Mouse (Mus musculus) frontal cortex, postnatal 14 days (tissue): Measurements from ENCODE around the gene Zfp987.
"Not testable (repeated sequence)": the region's sequence is repeated elsewhere in the genome, so short reads cannot be mapped to it uniquely, and the experiment has no call there.

Experiments
- DNase-seq, 2 experiments: peaks; one replicate each; pipeline ENCODE4 v3.0.0; 2022; ENCODE audit warnings: low spot score in 2 of 2

Zfp987 gene

DNA sequence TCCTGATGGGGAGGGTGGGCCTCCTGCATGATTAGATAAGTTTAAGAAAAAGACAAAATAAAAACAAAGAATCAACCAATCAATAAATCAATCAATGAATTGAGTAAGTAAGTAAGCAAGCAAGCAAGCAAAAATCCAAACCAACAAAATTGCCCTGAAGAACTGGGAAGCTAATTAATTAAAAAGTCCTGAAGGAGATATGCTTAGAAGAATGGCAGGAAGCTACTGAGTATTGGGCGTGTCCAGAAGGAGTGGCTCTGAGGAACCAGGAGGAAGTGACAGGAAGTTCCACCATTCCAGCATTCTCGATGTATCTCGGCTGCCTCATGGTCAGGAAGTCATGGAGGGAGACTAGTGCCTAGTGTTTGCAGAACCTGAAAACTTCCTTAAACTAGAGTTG, at the start of gene Zfp987:
Gene Zfp987, plus strand, starts transcription at position 301 of the 400 bp plus-strand sequence.
- not testable (repeated sequence) for DNase-seq

DNA sequence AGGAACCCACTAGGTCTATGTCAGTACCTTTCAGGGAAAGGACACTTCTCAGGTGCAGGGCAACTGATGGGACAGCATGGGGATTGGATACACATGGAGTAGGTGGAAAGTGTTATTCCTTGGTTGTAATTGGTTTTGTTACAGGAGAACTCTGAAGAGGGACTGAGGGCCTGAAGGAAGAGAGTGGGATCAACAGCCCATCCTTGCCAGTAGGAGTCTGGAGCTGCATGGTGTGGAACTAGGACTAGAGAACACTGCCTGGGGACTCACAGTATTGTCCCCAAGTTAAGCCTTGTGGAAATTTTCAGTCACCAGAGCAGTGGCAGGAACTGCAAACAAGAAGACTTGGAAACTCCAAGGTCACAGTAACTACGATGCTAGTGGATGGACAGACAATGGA, 44.6 kb upstream of the Zfp987 start:
- DNase-seq, result not testable (repeated sequence)

DNA sequence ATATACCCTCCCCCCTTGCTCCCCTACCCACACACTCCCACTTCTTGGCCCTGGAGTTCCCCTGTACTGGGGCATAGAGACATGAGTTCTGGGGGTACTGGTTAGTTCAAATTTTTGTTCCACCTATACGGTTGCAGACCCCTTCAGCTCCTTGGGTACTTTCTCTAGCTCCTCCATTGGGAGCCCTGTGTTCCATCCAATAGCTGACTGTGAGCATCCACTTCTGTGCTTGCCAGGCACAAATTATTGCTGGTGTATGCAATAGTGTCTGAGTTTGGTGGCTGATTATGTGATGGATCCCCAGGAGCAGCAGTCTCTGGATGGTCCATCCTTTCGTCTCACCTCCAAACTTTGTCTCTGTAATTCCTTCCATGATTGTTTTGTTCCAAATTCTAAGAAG, 43.7 kb upstream of the Zfp987 start:
- DNase-seq, result not testable (repeated sequence)

DNA sequence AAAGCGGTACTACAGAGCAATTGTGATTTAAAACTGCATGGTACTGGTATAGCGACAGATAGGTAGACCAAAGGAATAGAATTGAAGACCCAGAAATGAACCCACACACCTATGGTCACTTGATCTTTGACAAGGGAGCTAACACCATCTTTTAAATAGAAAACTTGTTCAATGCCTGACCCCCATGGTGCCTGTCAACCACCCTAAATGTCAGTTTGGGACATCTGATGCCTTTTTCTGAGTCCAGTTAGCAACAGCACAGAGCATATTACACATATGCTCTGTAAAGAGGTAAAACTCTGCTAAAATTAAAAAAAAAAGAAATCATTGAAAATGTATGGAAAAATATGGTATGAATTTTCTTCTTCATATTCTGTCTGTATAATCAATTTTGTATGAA, 41.8 kb upstream of the Zfp987 start:
- DNase-seq, result no peak

DNA sequence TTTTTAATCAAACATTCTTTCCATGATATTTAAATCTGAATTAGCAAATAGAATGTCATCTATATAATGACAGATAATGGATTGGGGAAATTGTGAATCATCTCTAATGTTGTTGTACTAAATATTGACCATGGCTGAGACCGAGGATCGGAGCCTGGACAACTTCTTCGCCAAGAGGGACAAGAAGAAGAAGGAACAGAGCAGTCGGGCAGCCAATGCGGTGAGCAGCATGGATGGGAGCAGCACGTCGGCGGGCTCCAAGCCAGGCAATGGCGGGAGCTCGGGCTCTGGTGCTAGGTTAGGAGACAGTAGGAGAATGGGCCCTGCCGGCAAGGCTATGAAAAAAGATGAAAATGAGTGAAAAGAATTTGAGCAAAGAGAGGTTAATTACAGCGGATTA, 38.5 kb upstream of the Zfp987 start:
- not testable (repeated sequence) for DNase-seq

DNA sequence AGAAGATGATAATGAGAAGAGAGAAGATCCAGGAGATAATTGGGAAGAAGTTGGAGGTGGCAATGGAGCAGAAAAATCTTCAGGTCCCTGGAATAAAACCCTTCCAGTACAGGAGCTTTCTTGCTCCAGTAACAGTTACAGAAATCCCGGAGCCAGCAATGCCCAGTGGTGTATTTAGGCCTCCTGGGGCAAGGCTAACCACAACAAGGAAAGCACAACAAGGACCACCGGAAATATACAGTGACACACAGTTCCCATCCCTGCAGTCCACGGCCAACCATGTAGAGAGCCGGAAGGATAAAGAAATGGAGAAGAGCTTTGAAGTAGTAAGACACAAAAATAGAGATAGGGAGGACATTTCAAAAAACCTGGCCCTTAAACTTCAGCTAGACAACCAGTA, 38.0 kb upstream of the Zfp987 start:
- DNase-seq, result not testable (repeated sequence)

DNA sequence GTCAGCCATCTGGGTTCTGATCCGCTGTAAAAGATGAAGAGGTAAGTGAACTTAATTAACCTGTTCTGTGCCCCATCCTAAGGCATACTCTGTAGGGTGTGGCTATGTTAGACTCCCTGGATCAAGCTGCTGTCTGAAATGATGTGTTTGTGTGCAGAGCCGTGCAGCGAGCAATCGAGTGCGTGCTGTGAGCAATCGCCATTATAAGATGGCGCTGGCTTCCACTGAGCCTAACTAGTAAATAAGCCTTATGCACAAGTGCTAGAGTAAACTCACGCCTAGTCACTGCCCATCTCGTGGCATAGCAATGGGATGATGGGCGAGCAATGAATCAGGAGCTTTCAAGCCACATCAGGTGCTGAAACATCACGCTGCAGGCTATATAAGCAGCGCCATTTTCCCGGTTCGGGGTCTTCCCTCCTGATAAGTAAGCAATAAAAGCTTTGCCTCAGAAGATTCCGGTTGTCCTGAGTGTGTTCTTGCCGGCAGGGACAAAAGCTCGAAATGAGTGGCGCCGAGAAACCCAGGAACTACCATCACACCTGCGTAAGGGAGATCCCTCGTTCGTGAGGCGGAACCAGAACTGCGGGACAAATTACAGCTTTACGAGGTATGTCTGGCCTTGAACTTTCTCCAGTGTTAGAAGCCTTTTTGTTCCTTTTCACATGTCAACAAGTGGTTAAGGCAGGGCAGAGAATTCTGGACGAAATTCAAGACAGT, 37.0 kb upstream of the Zfp987 start:
- not testable (repeated sequence) for DNase-seq

DNA sequence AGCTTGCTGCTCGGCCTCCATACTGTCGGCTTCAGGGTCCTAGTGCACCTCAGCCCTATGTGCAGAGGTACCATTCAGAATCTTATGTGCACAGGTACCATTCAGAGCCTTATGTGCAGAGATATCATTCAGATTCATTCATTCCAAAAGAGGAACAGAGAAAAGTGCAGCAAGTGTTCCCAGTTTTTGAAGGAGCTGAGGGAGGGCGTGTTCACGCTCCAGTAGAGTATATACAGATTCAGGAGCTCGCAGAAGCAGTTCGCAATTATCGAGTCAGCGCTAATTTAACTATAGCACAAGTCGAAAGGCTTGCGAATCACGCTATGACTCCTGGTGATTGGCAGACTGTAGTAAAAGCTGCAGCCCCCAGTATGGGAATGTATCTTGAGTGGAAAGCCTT, 36.0 kb upstream of the Zfp987 start:
- DNase-seq, result not testable (repeated sequence)

DNA sequence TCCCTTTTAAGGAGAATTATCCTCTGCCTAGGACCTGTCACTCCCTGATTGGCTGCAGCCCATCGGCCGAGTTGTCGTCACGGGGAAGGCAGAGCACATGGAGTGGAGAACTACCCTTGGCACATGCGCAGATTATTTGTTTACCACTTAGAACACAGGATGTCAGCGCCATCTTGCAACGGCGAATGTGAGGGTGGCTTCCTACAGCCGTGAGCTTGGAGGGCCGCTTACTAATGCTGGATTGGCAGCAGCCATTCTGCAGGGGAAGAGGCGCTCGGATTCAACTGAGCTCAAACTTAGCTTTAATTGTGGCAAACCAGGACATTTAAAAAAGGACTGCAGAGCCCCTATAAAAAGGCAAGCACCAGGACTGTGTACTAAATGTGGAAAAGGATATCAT, 35.1 kb upstream of the Zfp987 start:
- not testable (repeated sequence) for DNase-seq

DNA sequence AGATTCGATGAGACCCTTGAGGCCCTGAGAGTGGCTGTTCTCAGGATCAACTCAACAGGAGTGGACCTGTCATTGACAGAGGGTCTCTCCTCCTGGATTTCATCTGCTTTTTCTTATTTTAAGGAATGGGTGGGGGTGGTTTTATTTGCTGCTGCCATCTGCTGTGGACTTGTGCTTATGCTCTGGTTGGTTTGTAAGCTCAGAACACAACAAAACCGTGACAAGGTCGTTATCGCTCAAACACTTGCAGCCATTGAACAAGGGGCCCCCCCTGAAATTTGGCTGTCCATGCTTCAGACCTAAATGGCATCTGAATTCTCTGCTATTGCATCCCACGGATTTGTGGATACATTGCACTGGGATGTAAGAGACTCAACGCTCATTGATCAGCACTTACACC, 34.1 kb upstream of the Zfp987 start:
- not testable (repeated sequence) for DNase-seq

DNA sequence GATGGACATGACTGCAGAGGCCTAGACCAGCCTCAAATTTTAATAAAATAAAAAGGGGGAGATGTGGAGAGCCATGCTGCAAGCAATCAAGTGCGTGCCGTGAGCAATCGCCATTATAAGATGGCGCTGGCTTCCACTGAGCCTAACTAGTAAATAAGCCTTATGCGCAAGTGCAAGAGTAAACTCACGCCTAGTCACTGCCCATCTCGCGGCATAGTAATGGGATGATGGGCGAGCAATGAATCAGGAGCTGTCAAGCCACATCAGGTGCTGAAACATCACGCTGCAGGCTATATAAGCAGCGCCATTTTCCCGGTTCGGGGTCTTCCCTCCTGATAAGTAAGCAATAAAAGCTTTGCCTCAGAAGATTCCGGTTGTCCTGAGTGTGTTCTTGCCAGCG, 33.5 kb upstream of the Zfp987 start:
- DNase-seq, result not testable (repeated sequence)

DNA sequence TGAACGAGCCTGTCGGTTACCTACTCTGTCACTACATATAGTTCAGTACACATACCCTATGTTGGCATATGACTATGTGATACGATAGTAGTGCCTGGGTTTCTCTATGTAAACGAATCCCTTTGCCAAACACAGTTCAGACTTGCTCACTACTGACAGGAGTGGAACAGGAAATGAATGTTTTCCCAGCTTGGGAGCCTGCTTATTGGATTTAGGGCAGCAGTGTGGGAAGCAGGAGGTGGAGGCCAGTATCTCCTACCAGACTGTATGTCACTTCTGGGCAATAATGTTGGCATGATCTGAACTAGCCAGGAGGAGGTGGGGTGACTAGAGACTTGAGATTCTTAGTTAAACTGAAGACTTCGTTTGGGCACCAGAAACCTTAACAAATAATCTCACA, 32.3 kb upstream of the Zfp987 start:
- DNase-seq, result not testable (repeated sequence)

DNA sequence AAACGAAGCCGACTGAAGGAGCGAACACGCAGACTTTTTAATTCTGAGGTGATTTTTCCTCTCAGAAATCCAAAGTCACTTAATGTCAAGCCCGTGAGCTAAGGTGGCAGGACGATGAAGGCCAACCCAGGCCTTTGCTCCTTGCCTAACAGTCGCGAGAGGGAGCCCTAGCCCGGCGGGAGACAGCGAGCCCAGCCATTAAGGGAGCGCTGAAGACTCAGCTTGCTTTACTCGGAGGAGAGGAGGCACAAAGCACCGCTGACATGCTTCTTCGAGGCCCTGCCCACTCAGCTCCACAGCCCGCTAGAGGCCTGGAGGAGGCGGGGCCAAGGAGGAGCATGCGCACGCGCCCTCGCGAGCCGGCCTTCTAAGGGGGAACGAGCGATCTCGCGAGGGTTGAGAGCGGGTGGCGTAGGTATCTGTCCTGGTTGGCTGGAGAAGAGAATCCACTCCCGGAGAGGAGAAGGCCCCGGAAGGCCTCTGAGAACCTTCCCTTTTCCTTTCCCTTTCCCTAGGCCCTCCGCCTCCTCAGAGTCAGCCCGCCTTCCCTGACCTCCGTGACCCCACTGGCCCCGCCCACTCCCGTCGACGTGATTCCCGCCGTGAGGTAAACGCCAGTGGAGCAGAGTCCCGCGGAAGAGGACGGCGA, 30.0 kb upstream of the Zfp987 start:
- DNase-seq, result not testable (repeated sequence)

DNA sequence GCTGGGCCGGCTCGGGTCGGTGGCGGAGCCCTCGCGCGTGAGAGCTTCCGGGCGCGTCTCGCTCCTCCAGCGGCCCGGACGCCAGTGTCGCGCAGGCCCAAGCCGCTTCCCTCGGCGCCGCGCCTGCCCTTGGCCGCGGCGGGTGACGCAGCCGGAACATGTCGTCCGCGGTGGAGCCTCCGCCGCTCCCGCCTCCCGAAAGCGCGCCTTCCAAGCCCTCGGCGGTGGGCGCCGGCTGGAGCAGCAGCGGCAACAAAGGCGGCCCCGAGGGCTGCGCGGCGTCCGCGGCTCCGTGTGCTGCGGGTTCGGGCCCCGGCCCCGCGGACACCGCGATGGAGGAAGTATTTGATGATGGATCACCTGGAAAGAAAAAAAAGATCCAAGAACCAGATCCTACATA, 29.5 kb upstream of the Zfp987 start:
- DNase-seq, result not testable (repeated sequence)

DNA sequence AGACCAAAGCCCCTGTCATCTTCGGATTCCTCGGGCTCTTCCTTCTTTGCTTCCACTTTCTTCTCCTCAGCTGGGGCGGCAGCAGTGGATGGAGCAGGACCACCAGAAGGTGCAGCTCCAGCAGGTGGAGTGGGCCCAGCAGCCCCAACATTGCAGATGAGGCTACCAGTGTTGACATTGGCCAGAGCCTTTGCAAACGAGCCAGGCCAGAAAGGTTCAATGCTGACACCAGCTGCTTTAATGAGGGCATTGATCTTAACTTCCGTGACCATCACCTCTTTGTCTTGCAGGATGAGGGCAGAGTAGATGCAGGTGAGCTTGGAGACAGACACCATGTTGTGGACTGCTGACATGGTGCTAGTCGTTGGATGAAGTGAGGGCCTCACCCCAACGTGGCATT, 23.8 kb upstream of the Zfp987 start:
- DNase-seq, result not testable (repeated sequence)

DNA sequence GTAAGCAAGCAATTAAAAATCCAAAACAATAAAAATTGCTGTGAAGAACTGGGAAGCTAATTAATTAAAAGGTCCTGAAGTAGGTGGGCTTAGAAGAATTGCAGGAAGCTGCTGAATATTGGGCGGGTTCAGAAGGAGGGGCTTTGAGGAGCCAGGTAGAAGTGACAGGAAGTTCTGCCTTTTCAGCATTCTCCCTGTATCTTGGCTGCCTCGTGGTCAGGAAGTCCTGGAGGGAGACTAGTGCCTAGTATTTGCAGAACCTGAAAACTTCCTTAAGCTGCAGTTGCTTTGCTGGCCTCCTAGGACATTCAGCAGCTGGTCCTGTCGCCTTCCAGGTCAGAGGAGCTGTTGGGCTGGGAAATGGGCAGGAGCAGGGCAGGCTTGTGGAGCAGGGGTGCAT, 4.3 kb downstream of the Zfp987 start:
- DNase-seq, result not testable (repeated sequence)

DNA sequence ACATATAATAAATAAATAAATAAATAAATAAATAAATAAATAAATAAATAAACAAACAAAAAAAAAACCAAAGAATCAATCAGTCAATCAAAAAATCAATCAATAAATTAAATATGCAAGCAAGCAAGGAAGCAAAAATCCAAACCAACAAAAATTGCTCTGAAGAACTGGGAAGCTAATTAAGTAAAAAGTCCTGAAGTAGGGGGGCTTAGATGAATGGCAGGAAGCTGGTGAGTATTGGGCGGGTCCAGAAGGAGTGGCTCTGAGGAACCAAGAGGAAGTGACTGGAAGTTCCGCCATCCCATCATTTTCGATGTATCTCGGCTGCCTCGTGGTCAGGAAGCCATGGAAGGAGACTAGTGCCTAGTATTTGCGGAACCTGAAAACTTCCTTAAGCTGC, 59.4 kb downstream of the Zfp987 start, which contains the start of gene Zfp600:
Gene Zfp600, plus strand, starts transcription at position 301 of the 400 bp plus-strand sequence.
- DNase-seq, result not testable (repeated sequence)

DNA sequence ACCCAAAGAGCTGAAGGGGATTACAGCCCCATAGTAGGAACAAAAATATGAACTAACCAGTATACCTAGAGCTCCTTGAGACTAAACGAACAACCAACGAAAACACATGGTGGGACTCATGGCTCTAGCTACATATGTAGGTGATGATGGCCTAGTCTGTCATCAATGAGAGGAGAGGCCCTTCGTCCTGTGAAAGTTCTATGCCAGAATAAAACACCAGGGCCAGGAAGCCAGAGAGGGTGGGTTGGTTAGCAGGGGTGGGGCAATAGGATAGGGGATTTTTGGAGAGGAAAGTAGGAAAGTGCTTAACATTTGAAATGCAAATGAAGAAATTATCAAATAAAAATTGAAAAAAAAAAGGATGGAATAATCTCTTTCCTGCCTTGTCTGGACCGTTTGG, 65.8 kb downstream of the Zfp987 start:
- not testable (repeated sequence) for DNase-seq

DNA sequence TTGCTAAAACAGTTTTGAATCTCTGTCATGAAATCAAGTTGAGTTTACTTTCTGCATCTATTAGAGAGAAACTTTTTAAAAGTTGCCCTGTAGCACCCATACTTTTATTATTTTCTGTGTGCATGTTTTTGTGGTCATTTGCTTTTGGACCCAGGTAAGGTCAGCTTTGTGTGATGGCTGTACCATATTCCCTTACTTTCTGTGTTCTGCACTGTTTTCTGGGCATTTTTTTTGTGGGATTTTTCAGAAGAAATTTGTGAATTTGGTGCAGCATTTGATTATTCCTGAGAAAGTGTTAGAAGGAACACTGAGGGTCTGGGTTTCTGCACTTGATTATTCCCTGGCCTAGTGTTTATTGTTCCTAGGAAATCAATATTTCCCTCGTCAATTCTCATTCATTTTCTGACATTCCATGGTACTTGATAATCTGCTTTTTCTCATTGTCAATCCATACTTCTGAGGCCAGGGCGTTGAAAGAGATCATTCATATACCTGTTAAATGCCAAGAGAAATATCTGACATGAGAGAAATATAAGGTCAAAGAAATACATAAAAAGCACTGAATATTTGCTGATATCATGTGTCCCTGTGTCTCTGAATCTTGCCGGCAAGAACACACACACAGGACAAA, 70.2 kb downstream of the Zfp987 start:
- not testable (repeated sequence) for DNase-seq

DNA sequence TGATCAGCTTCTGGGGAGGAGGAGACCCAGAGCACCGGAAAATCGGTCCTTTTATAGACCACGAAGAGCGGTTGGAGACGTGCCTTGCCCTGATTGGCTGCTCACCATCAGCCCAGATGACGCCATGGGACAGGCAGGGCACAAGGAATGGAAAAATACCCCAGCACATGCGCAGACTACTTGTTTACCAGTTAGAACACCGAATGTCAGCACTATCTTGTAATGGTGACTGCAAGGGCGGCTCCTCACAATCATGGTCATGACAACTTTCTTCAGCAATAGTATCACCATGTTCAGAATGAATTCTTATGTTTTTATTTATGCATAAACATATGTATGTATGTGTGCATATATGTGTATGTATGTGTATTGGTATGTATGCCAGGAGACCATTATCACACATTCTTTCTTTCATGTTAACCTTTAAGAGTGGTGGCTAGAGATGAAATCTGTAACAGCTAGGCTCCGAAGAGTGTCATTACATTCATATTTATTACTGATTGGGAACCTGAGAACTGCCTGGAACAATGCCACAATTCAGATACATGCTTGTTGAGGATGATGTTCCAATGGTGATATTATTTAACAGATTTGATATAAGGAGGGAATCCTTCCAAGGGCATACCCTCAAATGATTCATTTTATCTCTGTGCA, 70.9 kb downstream of the Zfp987 start:
- DNase-seq, result not testable (repeated sequence)

DNA sequence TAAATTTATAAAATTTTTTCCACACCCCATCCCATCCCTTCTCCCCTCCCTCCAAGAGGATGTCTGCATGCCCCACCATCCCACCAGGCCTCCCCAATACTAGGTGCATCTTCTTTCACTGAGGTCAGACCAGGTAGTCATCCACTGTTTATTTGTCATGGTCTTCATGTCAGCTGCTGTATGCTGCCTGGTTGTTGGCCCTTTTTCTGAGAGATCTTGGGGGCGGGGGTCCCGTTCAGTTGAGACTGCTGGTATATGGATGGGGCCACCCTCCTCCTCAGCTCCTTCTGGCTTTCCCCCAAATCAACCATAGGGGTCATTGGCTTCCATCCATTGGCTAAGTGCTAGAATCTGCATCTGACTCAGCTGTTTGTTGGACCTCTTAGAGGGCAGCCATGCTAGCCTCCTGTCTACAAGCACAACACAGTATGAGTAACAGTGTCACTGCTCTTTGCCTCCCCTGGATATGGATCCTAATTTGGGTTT, 71.7 kb downstream of the Zfp987 start:
- DNase-seq, result not testable (repeated sequence)
